Mouse (Mus musculus): ENCODE measurements at regions not wholly inside any gene's neighbourhood (a gene's known extent, or its start where the extent isn't known, plus 50 kb on each side); places are given as distances from the start of the nearest gene placed in this dataset.
"Not testable (repeated sequence)": the region's sequence is repeated elsewhere in the genome, so short reads cannot be mapped to it uniquely, and the experiment has no call there.

- DNase-seq (ENCODE audit: low spot score in 2 of 2): no peak
These were observed 256.7 kb downstream of the Nfkbiz start for GRCm38 (mm10) chr16:55582029-55582428.

- DNase-seq (ENCODE audit: low spot score in 2 of 2): no peak
These were observed 257.9 kb downstream of the Nfkbiz start for GRCm38 (mm10) chr16:55580827-55581226.

GRCm38 (mm10) chr16:55578686-55579085 lies 260.0 kb downstream of the Nfkbiz start:
- no peak for DNase-seq (ENCODE audit: low spot score in 2 of 2)

- DNase-seq (ENCODE audit: low spot score in 2 of 2): not testable (repeated sequence)
These were observed 263.0 kb downstream of the Nfkbiz start for GRCm38 (mm10) chr16:55575609-55576283.

- DNase-seq (ENCODE audit: low spot score in 2 of 2): peak in 1 of 2 experiments; percentile 3
These were observed 267.6 kb downstream of the Nfkbiz start for GRCm38 (mm10) chr16:55571106-55571505.

- no peak for DNase-seq (ENCODE audit: low spot score in 2 of 2)
These were observed 268.6 kb downstream of the Nfkbiz start for GRCm38 (mm10) chr16:55570097-55570496.

GRCm38 (mm10) chr16:55555821-55556535 lies 258.2 kb upstream of the Zpld1 start:
- DNase-seq (ENCODE audit: low spot score in 2 of 2): no peak

- peak in 1 of 2 experiments; percentile 13 for DNase-seq (ENCODE audit: low spot score in 2 of 2)
These were observed 257.4 kb upstream of the Zpld1 start for GRCm38 (mm10) chr16:55555224-55555623.

- DNase-seq (ENCODE audit: low spot score in 2 of 2): no peak
These were observed 256.1 kb upstream of the Zpld1 start for GRCm38 (mm10) chr16:55553896-55554295.

GRCm38 (mm10) chr16:55551348-55551747 lies 253.6 kb upstream of the Zpld1 start:
- no peak for DNase-seq (ENCODE audit: low spot score in 2 of 2)

GRCm38 (mm10) chr16:55550649-55551312 lies 253.0 kb upstream of the Zpld1 start:
- peak in 1 of 2 experiments; percentile 8 for DNase-seq (ENCODE audit: low spot score in 2 of 2)

GRCm38 (mm10) chr16:55547095-55547494 lies 249.3 kb upstream of the Zpld1 start:
- no peak for DNase-seq (ENCODE audit: low spot score in 2 of 2)

GRCm38 (mm10) chr16:55540336-55541015 lies 242.7 kb upstream of the Zpld1 start:
- DNase-seq (ENCODE audit: low spot score in 2 of 2): no peak

- DNase-seq (ENCODE audit: low spot score in 2 of 2): peak in 1 of 2 experiments; percentile 6
These were observed 241.4 kb upstream of the Zpld1 start for GRCm38 (mm10) chr16:55539179-55539578.

GRCm38 (mm10) chr16:55537548-55537947 lies 239.8 kb upstream of the Zpld1 start:
- no peak for DNase-seq (ENCODE audit: low spot score in 2 of 2)

GRCm38 (mm10) chr16:55532686-55533085 lies 234.9 kb upstream of the Zpld1 start:
- DNase-seq (ENCODE audit: low spot score in 2 of 2): no peak

- no peak for DNase-seq (ENCODE audit: low spot score in 2 of 2)
These were observed 233.1 kb upstream of the Zpld1 start for GRCm38 (mm10) chr16:55530844-55531243.

- DNase-seq (ENCODE audit: low spot score in 2 of 2): no peak
These were observed 229.9 kb upstream of the Zpld1 start for GRCm38 (mm10) chr16:55527680-55528079.

- peak; percentile 55 to 68 for DNase-seq (ENCODE audit: low spot score in 2 of 2)
These were observed 228.6 kb upstream of the Zpld1 start for GRCm38 (mm10) chr16:55526230-55526842.

GRCm38 (mm10) chr16:55523264-55523663 lies 225.5 kb upstream of the Zpld1 start:
- no peak for DNase-seq (ENCODE audit: low spot score in 2 of 2)

GRCm38 (mm10) chr16:55522283-55522682 lies 224.5 kb upstream of the Zpld1 start:
- no peak for DNase-seq (ENCODE audit: low spot score in 2 of 2)
